Mouse (Mus musculus): ENCODE measurements around the gene Zscan5b. TPM values are rescaled to one million over a fixed set of nuclear protein-coding genes. Genes with fewer than 3 reads are reported as not detected.
"Not testable (repeated sequence)": the region's sequence is repeated elsewhere in the genome, so short reads cannot be mapped to it uniquely, and the experiment has no call there.

Gene Zscan5b
- polyA plus RNA-seq (2016; fragmentation: Nextera tagmentation; extraction: Ambion mirVana) = not detected in 2 replicates

GRCm38 (mm10) chr7:6221978-6222377 is at the start of gene Zscan5b:
Gene Zscan5b, plus strand, starts transcription at chr7:6222278.
- H3K27me3 ChIP-seq = no peaks in the 10 kb centered on the region
- H3K9me3 ChIP-seq = 0 out of 2 replicates have a peak, but pooled peaks cover 2% of the 10 kb centered on the region
- H3K9ac ChIP-seq = no peak within 1 kb of the TSS
- no peaks in the 10 kb centered on the region for H3K4me1 ChIP-seq
- H3K36me3 ChIP-seq = no peaks in the 10 kb centered on the region
- H3K4me3 ChIP-seq = no peak within 1 kb of the TSS
- H3K27ac ChIP-seq = no peak within 1 kb of the TSS
- ATAC-seq (ENCODE audit: insufficient number of reproducible peaks, insufficient read depth, low FRiP score, low TSS enrichment) = no peak
- H3K4me2 ChIP-seq (replicated peaks) = no peak within 1 kb of the TSS
- WGBS = 92% methylated on average over 12 of the region's 12 CpGs

GRCm38 (mm10) chr7:6172674-6173244 is 49.3 kb upstream of the Zscan5b start:
- peak overlapping the region; percentile 63 for H3K27ac ChIP-seq
- peak overlapping the region; percentile 72 for H3K9ac ChIP-seq
- H3K4me1 ChIP-seq = peaks cover 7% of the 10 kb centered on the region; the same call in 1 of the 2 replicates
- H3K36me3 ChIP-seq = peaks cover 11% of the 10 kb centered on the region
- no peaks in the 10 kb centered on the region for H3K9me3 ChIP-seq
- H3K4me2 ChIP-seq (replicated peaks) = peak overlapping the region; percentile 67
- WGBS = under 1% methylated on average over 28 of the region's 28 CpGs
- H3K4me3 ChIP-seq = peak overlapping the region; percentile 68
- no peaks in the 10 kb centered on the region for H3K27me3 ChIP-seq
- ATAC-seq (ENCODE audit: insufficient number of reproducible peaks, insufficient read depth, low FRiP score, low TSS enrichment) = peak; percentile 31

GRCm38 (mm10) chr7:6173872-6174271 is 48.2 kb upstream of the Zscan5b start:
- no peak overlapping the region for H3K4me2 ChIP-seq (replicated peaks)
- no peaks in the 10 kb centered on the region for H3K27me3 ChIP-seq
- ATAC-seq (ENCODE audit: insufficient number of reproducible peaks, insufficient read depth, low FRiP score, low TSS enrichment) = no peak
- H3K4me3 ChIP-seq = no peak overlapping the region
- no peak overlapping the region for H3K27ac ChIP-seq
- H3K9ac ChIP-seq = no peak overlapping the region
- H3K9me3 ChIP-seq = no peaks in the 10 kb centered on the region
- WGBS = 86% methylated on average over 8 of the region's 8 CpGs
- H3K4me1 ChIP-seq = peaks cover 7% of the 10 kb centered on the region; the same call in 1 of the 2 replicates
- H3K36me3 ChIP-seq = peaks cover 17% of the 10 kb centered on the region

DNA sequence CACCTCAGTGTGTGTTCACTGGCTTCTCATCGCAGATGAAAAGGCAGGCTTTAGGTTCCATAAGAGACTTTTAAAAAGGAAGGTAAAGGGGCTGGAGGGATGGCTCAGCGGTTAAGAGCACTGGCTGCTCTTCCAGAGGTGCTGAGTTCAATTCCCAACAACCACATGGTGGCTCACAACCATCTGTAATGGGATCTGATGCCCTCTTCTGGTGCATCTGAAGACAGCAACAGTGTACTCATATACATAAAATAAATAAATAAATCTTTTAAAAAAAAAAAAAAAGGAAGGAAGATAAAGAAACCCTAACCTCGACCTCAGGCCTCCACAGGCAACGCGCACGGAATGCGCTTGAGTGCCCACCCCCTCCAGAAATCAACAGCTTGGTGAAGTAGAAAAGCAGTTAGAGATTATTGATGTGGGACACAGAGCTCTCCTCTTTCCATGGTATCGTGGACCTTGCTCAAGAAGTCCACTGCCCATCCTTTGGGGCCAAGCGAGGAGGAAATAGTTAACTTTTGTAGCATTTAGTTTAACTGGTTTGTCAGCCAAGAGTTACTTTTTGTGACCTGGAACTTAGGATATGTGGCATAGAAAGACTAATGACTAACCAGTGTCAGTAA is 47.6 kb upstream of the Zscan5b start:
- ATAC-seq (ENCODE audit: insufficient number of reproducible peaks, insufficient read depth, low FRiP score, low TSS enrichment); H3K27me3 ChIP-seq; H3K4me2 ChIP-seq (replicated peaks); H3K9me3 ChIP-seq; H3K9ac ChIP-seq; H3K4me1 ChIP-seq; H3K27ac ChIP-seq; H3K4me3 ChIP-seq: not testable (repeated sequence)
- H3K36me3 ChIP-seq = peaks cover 21% of the 10 kb centered on the region
- 91% methylated on average over 9 of the region's 9 CpGs for WGBS

- Histone ChIP-seq H3K4me1 (no peaks in the 10 kb centered on the region), H3K4me2 (replicated peaks) (no peak overlapping the region), H3K36me3 (peaks cover 39% of the 10 kb centered on the region), H3K9me3 (no peaks in the 10 kb centered on the region), H3K27ac (no peak overlapping the region), H3K9ac (no peak overlapping the region), H3K27me3 (no peaks in the 10 kb centered on the region), H3K4me3 (no peak overlapping the region)
- no peak for ATAC-seq (ENCODE audit: insufficient number of reproducible peaks, insufficient read depth, low FRiP score, low TSS enrichment)
These were observed 43.1 kb upstream of the Zscan5b start for GRCm38 (mm10) chr7:6179013-6179412.

GRCm38 (mm10) chr7:6182882-6183281 is 39.2 kb upstream of the Zscan5b start:
- H3K27ac ChIP-seq = no peak overlapping the region
- no peaks in the 10 kb centered on the region for H3K27me3 ChIP-seq
- H3K4me2 ChIP-seq (replicated peaks) = no peak overlapping the region
- H3K9ac ChIP-seq = no peak overlapping the region
- peaks cover 66% of the 10 kb centered on the region for H3K36me3 ChIP-seq
- no peaks in the 10 kb centered on the region for H3K9me3 ChIP-seq
- H3K4me3 ChIP-seq = no peak overlapping the region
- H3K4me1 ChIP-seq = no peaks in the 10 kb centered on the region
- ATAC-seq (ENCODE audit: insufficient number of reproducible peaks, insufficient read depth, low FRiP score, low TSS enrichment) = no peak

DNA sequence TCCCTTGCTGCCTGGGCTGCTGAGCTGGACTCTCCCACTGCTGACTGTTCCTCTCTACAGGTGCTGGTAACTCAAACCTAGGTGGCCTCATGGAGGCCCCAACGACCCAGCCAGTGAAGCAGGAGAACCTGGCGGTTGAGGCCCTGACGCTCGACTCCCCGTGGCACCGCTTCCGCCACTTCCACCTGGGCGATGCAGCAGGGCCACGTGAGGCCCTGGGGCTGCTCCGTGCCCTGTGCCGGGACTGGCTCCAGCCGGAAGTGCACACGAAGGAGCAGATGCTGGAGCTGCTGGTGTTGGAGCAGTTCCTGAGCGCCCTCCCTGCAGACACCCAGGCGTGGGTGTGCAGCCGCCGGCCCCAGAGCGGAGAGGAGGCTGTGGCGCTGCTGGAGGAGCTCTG is 38.3 kb upstream of the Zscan5b start:
- no peaks in the 10 kb centered on the region for H3K9me3 ChIP-seq
- H3K27me3 ChIP-seq = no peaks in the 10 kb centered on the region
- no peak overlapping the region for H3K4me2 ChIP-seq (replicated peaks)
- H3K27ac ChIP-seq = no peak overlapping the region
- H3K36me3 ChIP-seq = peaks cover 70% of the 10 kb centered on the region
- no peak for ATAC-seq (ENCODE audit: insufficient number of reproducible peaks, insufficient read depth, low FRiP score, low TSS enrichment)
- WGBS = 94% methylated on average over 19 of the region's 19 CpGs
- H3K4me3 ChIP-seq = no peak overlapping the region
- H3K9ac ChIP-seq = no peak overlapping the region
- no peaks in the 10 kb centered on the region for H3K4me1 ChIP-seq

DNA sequence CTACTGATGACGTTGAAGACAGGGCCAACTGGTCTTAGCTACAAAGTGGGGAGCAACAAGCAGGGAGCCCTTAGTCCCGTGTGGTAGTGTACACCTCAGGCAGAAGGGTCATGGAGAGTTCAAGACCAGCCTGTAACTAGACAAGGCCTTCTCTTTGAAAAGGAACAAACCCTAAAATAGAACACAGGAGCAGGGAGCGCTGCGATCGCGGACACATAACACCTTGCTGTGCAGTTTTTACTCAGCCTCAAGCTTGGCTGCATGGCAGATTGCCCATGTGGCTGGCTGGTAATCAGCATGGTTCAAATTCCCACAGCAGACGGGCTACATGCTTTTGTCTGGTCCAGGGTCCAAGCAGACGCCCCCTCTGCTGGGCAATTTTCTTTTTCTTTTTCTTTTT is 37.6 kb upstream of the Zscan5b start:
- Histone ChIP-seq H3K9me3 (no peaks in the 10 kb centered on the region), H3K4me3 (no peak overlapping the region), H3K27me3 (peaks cover 5% of the 10 kb centered on the region; the same call in 1 of the 2 replicates), H3K4me2 (replicated peaks) (no peak overlapping the region), H3K9ac (no peak overlapping the region), H3K4me1 (no peaks in the 10 kb centered on the region), H3K36me3 (peaks cover 73% of the 10 kb centered on the region), H3K27ac (no peak overlapping the region)
- no peak for ATAC-seq (ENCODE audit: insufficient number of reproducible peaks, insufficient read depth, low FRiP score, low TSS enrichment)
- 86% methylated on average over 8 of the region's 8 CpGs for WGBS

DNA sequence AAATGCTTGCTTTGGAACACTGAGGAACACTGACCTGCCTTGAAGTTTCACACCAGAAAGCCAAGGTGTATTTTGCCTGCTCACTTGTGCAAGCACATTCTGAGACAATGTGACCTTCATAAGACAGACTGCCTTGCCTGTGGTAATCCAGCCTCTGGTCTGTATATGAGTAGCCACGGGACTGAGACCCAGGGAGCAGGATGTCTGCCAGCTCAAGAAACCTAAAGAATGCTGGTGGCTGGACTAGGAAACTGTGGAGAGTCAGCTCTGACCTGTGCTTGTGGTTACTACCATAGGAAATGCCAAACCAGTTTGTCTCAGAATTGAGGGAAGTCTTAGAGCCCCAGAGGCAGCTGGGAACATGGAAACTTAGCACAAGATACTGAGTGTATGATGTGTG is 36.7 kb upstream of the Zscan5b start:
- H3K4me3 ChIP-seq = no peak overlapping the region
- no peak for ATAC-seq (ENCODE audit: insufficient number of reproducible peaks, insufficient read depth, low FRiP score, low TSS enrichment)
- H3K27ac ChIP-seq = no peak overlapping the region
- H3K9me3 ChIP-seq = no peaks in the 10 kb centered on the region
- H3K9ac ChIP-seq = no peak overlapping the region
- peaks cover 5% of the 10 kb centered on the region; the same call in 1 of the 2 replicates for H3K27me3 ChIP-seq
- H3K4me2 ChIP-seq (replicated peaks) = no peak overlapping the region
- peaks cover 74% of the 10 kb centered on the region for H3K36me3 ChIP-seq
- WGBS = 88% methylated on average over 1 of the region's 1 CpGs
- no peaks in the 10 kb centered on the region for H3K4me1 ChIP-seq

- H3K4me1 ChIP-seq = no peaks in the 10 kb centered on the region
- 92% methylated on average over 2 of the region's 2 CpGs for WGBS
- no peak overlapping the region for H3K27ac ChIP-seq
- H3K9me3 ChIP-seq = no peaks in the 10 kb centered on the region
- ATAC-seq (ENCODE audit: insufficient number of reproducible peaks, insufficient read depth, low FRiP score, low TSS enrichment) = no peak
- H3K27me3 ChIP-seq = peaks cover 5% of the 10 kb centered on the region; the same call in 1 of the 2 replicates
- no peak overlapping the region for H3K4me2 ChIP-seq (replicated peaks)
- no peak overlapping the region for H3K9ac ChIP-seq
- no peak overlapping the region for H3K4me3 ChIP-seq
- H3K36me3 ChIP-seq = peaks cover 73% of the 10 kb centered on the region
These were observed 35.9 kb upstream of the Zscan5b start for GRCm38 (mm10) chr7:6186176-6186575.

GRCm38 (mm10) chr7:6186756-6187155 is 35.3 kb upstream of the Zscan5b start:
- Histone ChIP-seq H3K9me3 (no peaks in the 10 kb centered on the region), H3K27ac (no peak overlapping the region), H3K4me2 (replicated peaks) (no peak overlapping the region), H3K4me1 (no peaks in the 10 kb centered on the region), H3K9ac (no peak overlapping the region), H3K27me3 (peaks cover 5% of the 10 kb centered on the region; the same call in 1 of the 2 replicates), H3K4me3 (no peak overlapping the region), H3K36me3 (peaks cover 73% of the 10 kb centered on the region)
- WGBS = 85% methylated on average over 2 of the region's 2 CpGs
- ATAC-seq (ENCODE audit: insufficient number of reproducible peaks, insufficient read depth, low FRiP score, low TSS enrichment) = no peak

DNA sequence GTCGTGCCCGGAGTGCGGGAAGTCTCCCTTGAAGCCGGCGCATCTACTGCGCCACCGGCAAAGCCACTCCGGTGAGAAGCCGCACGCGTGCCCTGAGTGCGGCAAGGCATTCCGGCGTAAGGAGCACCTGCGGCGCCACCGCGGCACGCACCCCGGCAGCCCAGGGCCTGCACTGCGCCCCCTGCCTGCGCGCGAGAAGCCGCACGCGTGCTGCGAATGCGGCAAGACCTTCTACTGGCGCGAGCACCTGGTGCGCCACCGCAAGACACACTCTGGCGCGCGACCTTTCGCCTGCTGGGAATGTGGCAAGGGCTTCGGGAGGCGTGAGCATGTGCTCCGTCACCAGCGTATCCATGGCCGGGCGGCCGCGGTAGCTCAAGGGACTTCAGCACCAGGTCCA is 32.5 kb upstream of the Zscan5b start:
- Histone ChIP-seq H3K27ac (no peak overlapping the region), H3K4me3 (no peak overlapping the region), H3K4me1 (no peaks in the 10 kb centered on the region), H3K4me2 (replicated peaks) (no peak overlapping the region), H3K36me3 (peaks cover 55% of the 10 kb centered on the region), H3K9ac (no peak overlapping the region), H3K27me3 (peaks cover 5% of the 10 kb centered on the region; the same call in 1 of the 2 replicates), H3K9me3 (no peaks in the 10 kb centered on the region)
- ATAC-seq (ENCODE audit: insufficient number of reproducible peaks, insufficient read depth, low FRiP score, low TSS enrichment) = no peak
- WGBS = 27% methylated on average over 45 of the region's 45 CpGs

All from embryonic facial prominence, embryonic 12.5 days (tissue).